Mouse (Mus musculus) neutrophil, adult 5-6 weeks (primary cell): ENCODE measurements around the gene Pxn. TPM values are rescaled to one million over a fixed set of nuclear protein-coding genes. Genes with fewer than 3 reads are reported as not detected.
A peak's percentile ranks its signal among the peaks of the same experiment; 100 is the strongest.

Experiments
- ATAC-seq: fragments of 151-379, 151-347 bp; 2 replicates; pipeline ENCODE4 v1.8.0; 2017; ENCODE audit warnings: mild to moderate bottlenecking, moderate TSS enrichment; ENCODE audit not compliant: insufficient number of reproducible peaks, poor library complexity, low FRiP score, severe bottlenecking; ENCODE audit errors: extremely low read depth
- total RNA-seq: library from RNA; stranded (forward); fragments of 200-1000 nt; gene quantifications from 2 replicates; pipeline ENCODE4 v1.2.3, GENCODE M21; 2017

Gene Pxn
- 242 and 288 TPM in 2 replicates for total RNA-seq

DNA sequence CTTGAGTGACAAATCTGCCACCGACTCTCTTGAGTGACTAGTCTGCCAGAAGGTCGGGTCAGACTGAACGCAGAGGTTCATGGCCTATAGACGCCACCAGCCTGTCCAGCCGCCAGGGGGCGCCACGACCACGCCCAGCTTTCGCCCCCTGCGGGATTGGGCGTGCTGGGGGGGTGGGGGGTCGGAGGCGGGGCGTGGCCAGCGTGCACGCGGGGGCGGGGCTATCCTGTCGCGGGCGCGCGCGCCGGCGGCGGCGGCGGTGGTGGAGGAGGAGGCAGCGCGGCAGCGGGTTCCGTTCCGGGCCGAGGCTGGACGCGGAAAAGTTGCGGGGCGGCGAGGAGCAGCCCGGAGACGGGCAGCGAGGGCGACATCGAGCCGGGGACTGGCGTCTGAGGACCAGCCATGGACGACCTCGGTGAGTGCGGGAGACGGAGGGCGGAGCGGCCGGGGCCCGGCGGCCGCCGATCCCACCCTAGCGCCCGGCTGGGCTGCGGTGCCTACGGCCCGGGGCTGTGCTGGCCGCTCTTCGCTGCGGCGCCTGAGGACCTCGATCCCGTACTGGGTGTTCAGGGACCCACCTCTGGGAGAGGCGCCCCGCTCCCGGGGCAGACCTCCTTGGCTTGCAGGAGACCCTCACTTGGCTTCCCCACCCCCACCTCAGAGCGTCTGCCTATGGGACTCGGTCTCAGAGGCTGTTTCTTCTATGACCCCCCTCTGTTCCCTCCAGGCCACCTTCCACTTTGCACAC lies at the start of gene Pxn:
TSS of gene Pxn (plus strand) at position 223 of the 748 bp plus-strand sequence.
- peak; percentile 88 for ATAC-seq

DNA sequence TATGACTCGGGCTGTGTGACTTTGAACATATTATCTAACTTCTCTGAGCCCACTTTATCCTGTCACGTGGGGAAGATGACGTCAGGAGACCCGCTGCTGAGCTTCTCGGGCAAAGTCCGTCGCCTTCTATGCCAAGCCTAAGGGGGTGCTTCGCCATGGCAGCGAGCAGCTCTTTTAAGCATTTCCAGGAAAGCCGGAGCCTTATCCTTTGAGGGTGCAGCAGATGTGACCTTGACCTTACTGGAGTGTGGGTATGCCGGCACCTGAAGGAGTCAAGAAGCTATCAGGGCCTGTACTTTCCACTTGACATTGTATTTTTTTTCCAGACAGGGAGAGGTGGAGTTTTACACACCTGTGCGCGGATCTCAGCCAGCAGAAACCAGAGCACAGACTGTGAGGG lies 47.6 kb upstream of the Pxn start:
- ATAC-seq = no peak

DNA sequence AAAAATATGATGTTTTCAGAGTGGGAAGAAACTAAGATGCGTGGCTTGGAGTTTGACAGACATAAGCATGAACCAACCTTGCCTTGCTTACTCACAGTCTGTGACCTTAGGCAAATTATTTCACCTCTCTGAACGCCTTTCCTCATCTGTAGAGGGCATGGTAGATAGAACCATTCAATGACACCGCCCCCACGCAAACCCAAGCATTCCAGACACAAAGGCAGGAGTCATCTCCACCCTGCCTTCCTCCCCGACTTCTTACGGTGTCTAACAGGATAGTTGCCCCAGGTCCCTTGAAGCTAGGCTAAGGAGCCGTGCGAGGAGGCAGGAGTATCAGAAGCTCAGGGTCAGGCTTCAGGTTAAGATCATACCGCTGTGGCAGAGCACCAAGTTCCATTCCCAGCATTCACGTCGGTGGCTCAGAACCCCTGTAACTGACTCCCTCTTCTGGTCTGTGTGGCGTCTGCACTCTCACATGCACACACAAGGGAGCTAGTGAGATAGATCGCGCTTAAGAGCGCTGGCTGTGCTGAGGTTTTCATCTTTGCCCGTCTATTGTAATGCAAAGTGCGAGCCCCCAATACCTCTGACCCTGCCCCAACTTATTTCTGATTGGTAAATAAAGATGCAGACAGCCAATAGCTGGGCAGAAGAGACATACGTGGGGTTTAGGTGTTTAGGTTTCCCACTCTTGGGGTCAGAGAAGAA lies 41.9 kb upstream of the Pxn start:
- no peak for ATAC-seq

DNA sequence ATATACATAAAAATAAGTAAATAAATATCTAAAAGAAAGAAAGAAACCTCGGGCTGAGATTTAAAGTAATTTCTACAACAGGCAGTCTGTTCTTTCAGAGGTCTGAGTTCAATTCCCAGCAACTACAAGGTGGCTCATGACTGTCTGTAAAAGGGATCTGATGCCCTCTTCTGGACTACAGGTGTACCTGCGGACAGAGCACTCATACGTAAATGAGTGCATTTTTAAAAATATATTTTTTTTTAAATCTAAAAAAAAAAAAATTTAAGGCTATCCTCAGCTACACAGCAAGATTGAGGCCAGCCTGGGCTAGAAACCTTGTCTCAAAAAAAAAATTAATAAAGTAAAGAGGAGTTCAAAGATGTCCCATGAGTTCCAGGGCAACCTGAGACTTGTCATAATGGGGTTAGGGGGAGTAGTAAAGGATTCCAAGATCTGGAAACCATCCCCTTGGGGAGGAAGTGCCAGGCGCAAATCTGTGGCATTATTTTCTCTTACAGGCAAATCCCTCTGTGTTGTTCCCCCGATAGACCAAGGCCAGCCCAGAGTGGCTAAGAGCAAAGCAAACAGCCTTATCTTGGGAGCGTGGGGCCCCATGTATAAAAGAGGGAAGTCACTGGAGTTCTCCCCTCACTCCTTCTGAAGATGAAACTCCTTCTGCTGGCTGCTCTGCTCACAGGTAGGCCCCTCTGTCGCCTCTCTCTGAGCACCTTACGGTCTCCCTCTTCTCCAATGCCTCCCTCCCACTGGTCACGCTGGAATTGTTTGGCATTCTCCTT lies 40.6 kb upstream of the Pxn start, which contains the start of gene Pla2g1b:
TSS of gene Pla2g1b (plus strand) at position 621 of the 779 bp plus-strand sequence.
- ATAC-seq = no peak

DNA sequence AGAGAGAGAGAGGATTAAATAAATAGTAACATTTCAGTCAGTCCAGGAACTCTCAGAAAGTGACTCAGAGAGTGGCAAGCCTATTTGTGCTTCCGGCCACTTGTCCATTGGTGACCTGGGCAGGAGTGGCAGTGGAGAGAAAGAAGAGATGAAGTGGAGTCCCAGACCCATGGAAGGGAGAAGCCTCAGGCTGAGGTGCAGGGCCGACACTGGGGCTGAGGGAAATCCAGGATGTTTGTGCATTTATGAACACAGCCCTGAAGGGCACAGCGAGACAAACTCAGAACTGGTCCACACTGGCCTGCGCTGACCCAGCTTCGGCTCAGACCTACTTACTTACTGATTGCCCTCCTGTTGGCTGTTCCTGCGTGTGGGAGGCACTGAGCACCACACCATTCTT lies 36.7 kb upstream of the Pxn start:
- ATAC-seq = no peak

DNA sequence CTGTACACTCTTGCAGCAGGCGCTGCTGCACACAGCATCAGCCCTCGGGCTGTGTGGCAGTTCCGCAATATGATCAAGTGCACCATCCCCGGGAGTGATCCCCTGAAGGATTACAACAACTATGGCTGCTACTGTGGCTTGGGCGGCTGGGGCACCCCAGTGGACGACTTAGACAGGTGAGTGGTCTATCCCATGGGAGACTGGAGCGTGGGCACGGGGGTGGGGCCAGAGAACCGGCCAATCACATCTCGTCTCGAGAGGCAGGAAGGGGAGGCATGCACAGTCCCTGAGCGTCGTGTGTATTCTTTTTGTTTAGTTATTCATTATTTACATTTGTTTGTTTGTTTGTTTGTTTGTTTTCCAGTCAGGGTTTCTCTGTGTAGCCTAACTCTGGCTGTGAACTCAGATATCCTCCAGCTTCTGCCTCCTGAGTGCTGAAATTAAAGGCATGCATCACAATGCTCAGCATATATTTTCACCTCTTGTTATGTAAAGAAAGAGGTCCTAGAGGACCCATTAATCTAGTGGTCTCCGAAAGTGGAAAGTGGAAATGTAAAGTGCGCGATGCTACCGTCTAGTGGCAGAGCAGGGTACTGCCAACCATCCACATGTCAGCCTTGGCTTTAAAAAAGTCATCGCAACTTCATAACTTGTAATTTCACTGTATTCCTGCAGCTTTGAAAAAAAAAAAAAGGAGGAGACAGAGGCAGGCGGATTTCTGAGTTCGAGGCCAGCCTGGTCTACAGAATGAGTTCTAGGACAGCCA lies 35.5 kb upstream of the Pxn start:
- ATAC-seq = peak; percentile 71

DNA sequence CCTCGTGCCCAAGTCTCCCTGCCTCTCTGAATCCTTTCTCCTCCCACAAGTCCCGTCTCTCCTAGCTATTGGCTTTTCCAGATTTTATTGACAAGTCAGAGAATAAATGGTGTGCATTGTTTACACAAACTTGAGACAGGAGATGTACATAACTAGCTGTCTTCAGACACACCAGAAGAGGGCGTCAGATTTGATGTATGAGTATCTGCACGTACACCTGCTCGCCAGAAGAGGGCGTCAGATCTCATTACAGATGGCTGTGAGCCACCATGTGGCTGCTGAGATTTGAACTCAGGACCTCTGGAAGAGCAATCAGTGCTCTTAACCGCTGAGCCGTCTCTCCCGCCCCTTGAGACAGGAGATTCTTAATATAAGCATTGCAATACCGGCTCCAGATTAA lies 33.3 kb upstream of the Pxn start:
- ATAC-seq = no peak

DNA sequence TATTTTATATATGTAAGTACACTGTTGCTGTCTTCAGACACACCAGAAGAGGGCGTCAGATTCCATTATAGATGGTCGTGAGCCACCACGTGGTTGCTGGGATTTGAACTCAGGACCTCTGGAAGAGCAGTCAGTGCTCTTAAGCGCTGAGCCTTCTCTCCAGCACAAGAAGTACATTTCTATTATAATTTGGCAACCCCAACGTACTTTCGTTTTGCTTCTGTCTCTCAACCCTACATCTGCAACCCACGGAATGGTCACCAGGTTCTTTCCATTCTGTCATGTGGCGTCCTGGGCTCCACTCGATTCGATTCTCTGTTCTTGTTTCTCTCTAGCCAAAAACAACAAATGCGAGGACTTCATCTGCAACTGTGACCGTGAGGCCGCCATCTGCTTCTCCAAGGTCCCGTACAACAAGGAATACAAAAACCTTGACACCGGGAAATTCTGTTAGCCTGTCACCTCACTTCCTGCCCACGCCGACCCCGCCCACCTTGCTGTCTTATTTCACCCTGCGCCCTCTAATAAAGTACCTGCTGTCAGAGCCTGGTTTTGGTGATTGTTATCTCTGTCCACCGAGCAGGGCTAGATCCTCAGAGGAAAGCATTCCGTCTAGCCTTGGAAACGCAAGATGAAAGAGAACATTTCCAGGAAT lies 32.2 kb upstream of the Pxn start:
- no peak for ATAC-seq

DNA sequence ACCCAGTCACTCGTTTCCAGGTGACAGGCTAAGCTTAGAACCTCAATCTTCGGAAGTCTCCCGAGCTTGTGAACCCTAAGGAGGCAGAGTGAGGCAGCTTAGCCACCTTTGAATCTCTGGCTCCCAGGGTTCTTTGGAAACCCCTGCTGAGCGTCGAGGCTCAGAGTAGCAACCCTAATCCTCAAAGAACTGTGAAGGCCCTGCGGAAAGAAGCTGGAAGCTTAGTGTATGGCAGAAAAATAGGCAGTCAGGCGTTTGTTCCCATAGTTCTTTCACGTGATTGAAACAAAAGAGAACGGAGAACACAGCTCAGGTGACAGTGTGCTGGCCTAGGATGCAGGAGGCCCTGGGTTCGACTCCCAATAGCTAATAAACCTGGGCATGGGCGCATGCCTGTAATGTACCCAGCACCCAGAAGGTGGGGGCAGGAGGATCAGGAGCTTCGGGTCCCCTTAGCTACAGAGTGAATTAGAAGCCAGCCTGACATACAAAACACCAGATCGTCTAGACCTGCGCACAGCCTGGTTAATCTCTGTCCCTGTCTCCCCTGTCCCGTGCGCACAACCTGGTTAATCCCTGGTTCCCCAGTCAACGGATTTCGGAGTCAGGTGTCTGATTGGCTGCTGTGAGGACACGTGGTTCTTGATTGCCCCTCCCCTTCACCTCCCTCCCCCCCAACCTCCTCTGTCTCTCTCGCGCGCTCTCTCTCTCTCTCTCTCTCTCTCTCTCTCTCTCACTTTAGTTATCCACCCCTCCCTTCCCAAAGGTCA lies 31.0 kb upstream of the Pxn start:
- ATAC-seq = no peak; the same call in 1 of the 2 replicates

DNA sequence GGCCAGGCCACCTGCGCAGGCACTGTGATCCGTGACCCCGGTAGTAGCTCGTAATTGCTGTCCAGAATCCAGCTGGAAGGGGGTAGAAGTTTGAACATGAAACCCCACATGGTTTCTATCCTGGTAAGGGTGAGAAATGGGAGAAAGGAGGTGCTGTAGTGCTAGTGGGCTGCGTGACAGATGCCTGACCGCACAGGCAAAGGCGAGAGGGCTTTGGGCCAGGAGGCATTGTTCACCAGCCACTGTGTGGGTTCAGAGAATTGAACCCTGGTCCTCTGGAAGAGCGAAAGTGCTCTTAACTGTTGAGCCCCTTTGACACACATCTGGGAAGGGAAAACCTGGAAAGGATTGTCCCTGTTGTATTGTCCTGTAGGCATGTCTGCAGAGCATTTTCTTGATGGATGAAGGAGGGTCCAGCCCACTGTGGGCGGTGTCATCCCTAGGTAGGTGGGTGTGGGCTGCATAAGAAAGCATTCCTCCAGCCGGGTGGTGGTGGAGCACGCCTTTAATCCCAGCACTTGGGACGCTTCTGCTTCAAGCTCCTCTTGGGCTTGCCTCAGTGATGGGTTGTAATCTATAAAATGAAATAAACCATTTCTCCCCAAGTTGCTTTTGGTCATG lies 30.3 kb upstream of the Pxn start:
- ATAC-seq = no peak

DNA sequence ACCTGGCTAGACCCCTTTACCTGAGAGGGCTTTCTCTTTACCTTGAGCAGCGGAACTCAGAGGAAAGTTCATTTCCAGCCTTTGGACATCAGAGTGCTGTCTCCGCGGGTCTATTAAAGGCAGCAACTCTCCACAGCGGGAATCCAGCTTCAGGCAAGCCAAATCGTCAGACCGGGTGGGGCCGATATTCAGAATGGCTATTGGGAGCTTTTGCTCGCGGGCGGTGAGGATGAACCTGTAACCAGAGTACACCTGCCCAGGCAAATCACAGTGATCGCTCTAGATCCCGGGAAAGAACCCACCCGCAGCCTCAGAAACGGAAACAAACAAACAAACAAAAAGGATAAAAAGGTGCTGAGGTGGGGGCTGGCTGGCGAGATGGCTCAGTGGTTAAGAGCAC lies 26.9 kb upstream of the Pxn start:
- ATAC-seq = no peak

DNA sequence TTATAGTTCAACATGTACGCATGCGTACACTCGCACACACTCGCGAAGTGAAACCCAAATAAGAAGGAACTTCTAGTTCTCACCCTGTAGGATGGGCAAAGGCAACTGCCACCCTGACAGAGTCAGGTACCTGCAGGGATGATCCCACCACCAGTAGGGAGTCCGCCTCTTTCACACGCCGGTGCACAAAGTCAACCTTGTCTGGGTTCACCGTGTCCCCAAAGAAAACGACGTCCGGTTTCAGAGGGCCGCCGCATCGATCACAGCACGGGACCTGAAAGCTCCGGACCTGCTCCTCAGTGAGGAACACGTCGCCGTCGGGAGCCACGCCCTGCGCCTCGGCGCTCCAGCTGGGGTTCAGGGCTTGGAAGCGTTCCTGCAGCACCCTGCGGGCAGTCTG lies 26.4 kb upstream of the Pxn start:
- no peak for ATAC-seq

DNA sequence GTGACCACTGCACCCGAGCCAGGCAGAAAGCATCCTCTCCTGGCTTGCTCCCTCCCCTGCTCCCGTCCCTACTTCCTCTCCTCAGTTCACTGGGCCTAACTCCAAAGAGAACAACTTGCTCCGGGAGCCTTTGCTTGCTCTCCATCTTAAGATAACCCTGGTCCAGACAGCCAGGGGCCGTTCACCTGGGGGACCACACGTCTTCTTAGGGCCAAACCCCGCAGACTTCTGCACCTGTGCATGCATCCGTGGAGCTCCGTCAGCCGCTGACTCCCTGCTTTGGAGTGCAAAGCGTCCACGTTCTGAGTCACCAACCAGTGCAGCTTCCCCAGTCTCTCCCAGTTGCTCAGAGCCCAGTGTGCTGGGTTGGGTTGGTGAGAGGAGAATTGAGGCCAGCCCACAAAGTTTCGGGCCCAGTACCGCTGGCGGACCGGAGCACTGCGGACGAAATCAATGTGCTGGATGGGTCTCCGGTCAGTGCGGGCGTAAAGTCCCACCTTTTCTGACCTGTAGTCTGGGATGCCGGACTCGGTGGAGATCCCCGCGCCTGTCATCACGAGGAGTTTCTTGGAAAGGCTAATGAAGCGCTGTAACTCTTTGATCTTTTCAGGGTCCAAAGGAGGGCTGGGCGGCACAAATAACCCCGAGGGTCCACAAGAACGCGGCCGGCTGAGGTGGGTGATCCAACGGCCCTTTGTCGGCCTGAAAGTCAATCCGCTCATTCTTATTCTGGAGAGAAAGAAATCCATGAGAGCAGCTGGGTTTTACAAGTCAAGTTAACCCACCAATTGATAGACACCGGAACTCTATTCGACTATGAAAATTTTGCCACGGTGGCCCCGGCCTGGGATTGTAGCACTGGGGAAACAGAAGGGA lies 23.8 kb upstream of the Pxn start:
- no peak for ATAC-seq

DNA sequence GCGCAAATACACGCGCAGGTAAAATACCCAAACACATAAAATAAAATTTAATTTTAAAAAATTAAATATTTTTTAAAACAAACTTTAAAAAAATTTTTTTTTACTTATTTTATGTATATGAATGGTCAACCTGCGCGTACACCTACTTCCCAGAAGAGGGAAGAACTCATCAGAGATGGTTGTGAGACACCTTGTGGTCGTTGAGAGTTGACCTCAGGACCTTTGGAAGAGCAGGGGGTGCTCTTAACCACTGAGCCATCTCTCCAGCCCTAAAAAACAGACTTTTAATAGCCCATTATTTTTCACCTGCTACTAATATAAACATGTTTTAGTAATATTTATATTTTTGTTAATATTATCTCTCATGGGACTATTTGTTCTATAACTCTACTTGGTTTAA lies 23.1 kb upstream of the Pxn start:
- no peak for ATAC-seq

DNA sequence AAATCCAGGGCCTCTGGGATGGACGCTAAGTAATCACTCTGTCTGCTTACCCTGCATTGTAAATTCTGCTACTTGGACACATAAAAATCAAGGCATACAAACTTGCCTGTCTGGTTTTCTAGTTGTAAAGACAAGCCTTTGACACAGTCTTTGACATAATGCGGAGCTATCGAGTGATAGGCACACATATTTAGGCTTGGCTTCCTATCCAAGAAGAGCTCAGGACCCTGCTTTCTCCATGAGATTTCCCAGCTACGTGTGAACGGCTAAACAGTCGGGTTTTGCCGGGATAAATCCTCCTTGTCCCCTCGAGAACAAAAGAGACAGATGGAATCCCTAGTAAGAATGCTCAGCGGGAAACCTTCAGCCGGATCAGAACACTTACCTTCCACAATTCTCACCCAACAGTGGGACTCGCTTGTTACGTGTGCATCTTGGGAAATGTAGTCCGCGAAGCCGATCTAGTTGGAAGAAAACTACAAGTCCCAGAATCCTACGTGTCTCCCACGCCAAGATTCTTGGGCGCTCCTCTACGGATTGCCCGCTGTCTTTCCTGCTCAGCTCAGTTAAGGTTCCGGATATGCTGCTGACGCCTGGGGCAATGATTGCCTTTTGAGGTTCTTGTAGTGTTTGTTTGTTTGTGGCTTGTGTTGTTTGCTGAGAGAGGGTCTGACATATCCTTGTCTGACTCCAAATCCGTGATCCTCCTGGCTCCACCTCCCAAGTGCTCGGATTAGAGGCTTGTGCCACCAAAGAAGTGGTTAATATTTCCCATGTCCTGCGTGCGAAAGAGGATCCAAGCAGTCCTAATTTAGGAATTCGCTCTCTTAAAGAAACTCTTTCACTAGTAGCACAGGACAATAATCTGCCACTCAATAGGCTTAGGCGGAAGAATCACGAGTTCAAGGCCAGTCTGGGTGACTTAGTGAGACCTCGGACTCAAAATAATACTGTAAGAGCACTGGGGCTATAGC lies 22.2 kb upstream of the Pxn start, which contains the start of gene Sirt4:
TSS of gene Sirt4 (minus strand) at position 779 of the 974 bp plus-strand sequence.
- ATAC-seq = peak; percentile 89
